Mouse (Mus musculus): ENCODE measurements at regions not wholly inside any gene's neighbourhood (a gene's known extent, or its start where the extent isn't known, plus 50 kb on each side); places are given as distances from the start of the nearest gene placed in this dataset.

DNA sequence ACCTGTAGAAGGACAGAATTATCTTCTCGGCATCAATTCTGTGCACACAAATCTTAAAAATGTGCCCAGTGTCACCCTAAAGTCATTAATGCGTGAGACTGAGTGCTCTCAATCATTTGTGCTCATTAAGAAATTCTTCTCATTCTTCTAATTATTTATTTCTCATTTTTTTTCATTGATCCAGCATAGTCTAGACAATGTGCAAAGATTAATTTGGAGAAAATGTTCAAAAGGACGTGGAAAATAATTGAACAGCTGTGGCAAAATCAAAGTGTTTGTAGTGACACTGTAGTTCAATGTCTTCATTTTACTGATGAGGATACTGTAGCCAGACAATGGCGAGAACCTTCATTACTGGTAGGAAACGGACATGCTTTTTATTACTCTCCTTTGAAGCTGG, 702.0 kb downstream of the Slc22a22 start:
- TF ChIP-seq CTCF (IDR thresholded peaks at IDR 0.05; ENCODE audit: control insufficient read depth, insufficient read depth, insufficient replicate concordance, low read depth, low read length) (no peak), POLR2A (IDR thresholded peaks at IDR 0.05; ENCODE audit: control insufficient read depth, low read depth, low read length) (no peak)

All from testis, adult 2 months (tissue).